Mouse (Mus musculus) hindbrain, embryonic 12.5 days (tissue): ENCODE results near the gene Hsf4. TPM values are rescaled to one million over a fixed set of nuclear protein-coding genes. Genes with fewer than 3 reads are reported as not detected.
"Not testable (repeated sequence)": the region's sequence is repeated elsewhere in the genome, so short reads cannot be mapped to it uniquely, and the experiment has no call there.

Experiments
- ATAC-seq: fragments of 200-750 bp; cut with Nextera tagmentation; 2 replicates; pipeline ENCODE4 v1.8.0; 2017; ENCODE audit warnings: moderate TSS enrichment; ENCODE audit not compliant: low FRiP score
- H3K27ac ChIP-seq: fragments of 300-500 bp; sonication (generic); 2 replicates; pipeline ENCODE4 v1.5.1; 2016; ENCODE audit warnings: mild to moderate bottlenecking
- H3K27me3 ChIP-seq: fragments of 300-500 bp; sonication (generic); 2 replicates; pipeline ENCODE4 v1.6.1; 2016; ENCODE audit warnings: mild to moderate bottlenecking
- H3K36me3 ChIP-seq: fragments of 300-500 bp; sonication (generic); 2 replicates; pipeline ENCODE4 v1.6.1; 2016; ENCODE audit warnings: mild to moderate bottlenecking
- H3K4me1 ChIP-seq: fragments of 300-500 bp; sonication (generic); 2 replicates; pipeline ENCODE4 v1.6.1; 2016
- H3K4me2 ChIP-seq: fragments of 300-500 bp; sonication (generic); replicated peaks from 2 replicates; pipeline ENCODE4 v1.6.1; 2016; ENCODE audit warnings: mild to moderate bottlenecking
- H3K4me3 ChIP-seq: fragments of 300-500 bp; sonication (generic); 2 replicates; pipeline ENCODE4 v1.5.1; 2016; ENCODE audit warnings: mild to moderate bottlenecking
- H3K9ac ChIP-seq: fragments of 300-500 bp; sonication (generic); 2 replicates; pipeline ENCODE4 v1.6.1; 2016; ENCODE audit warnings: mild to moderate bottlenecking, moderate library complexity
- H3K9me3 ChIP-seq: fragments of 300-500 bp; sonication (generic); replicated peaks from 2 replicates; pipeline ENCODE4 v1.6.1; 2016; ENCODE audit warnings: mild to moderate bottlenecking
- WGBS: fragments of 180-500 bp; shearing (Covaris S2); methylation state at CpG from one replicate; pipeline ENCODE4 v1.1.7; 2016; 5-methylcytosine and 5-hydroxymethylcytosine counted together
- polyA plus RNA-seq: library from polyadenylated mRNA; unstranded; fragments of >200 nt; fragmentation: Nextera tagmentation; extraction: Ambion mirVana; gene quantifications from 2 replicates; pipeline ENCODE4 v1.2.1, GENCODE M21; 2016

Hsf4 gene
- polyA plus RNA-seq, result 0.23 TPM in 1 of 2 replicates, not detected in the other

DNA sequence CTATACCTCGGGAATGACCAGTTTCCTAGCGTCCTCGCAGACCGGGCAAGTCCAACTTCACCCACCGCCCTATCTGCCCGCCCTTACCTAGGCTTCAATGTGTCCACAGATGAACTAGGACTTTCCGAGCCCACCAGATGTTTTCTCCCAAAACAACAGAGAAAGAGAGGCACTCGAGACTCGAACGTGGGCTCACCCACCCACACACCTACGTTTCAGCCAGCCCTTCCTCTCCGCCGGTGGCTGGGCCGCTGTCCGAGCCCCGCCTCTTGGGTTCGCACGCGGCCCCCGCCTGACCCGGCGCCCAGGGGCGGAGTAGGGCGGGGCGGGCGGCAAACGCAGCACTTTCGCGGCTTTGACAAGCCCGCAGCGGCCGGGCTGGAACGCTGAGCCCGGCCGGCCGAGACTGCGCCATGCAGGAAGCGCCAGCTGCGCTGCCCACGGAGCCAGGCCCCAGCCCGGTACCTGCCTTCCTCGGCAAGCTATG, at the start of gene Hsf4:
Gene Hsf4, plus strand, starts transcription at position 341 of the 487 bp plus-strand sequence.
- Histone ChIP-seq H3K4me2 (peak within 1 kb of the TSS; percentile 81), H3K27me3 (peaks cover 99% of the 10 kb centered on the region), H3K27ac (no peak within 1 kb of the TSS), H3K9ac (peak within 1 kb of the TSS; percentile 25), H3K9me3 (no peaks in the 10 kb centered on the region; the same call in 1 of the 2 replicates), H3K36me3 (no peaks in the 10 kb centered on the region), H3K4me3 (peak within 1 kb of the TSS; percentile 47), H3K4me1 (peaks cover 30% of the 10 kb centered on the region)
- WGBS, result under 1% methylated on average over 42 of the region's 42 CpGs
- 0 out of 2 replicates have a peak, but pooled peaks have one; percentile 4 for ATAC-seq

DNA sequence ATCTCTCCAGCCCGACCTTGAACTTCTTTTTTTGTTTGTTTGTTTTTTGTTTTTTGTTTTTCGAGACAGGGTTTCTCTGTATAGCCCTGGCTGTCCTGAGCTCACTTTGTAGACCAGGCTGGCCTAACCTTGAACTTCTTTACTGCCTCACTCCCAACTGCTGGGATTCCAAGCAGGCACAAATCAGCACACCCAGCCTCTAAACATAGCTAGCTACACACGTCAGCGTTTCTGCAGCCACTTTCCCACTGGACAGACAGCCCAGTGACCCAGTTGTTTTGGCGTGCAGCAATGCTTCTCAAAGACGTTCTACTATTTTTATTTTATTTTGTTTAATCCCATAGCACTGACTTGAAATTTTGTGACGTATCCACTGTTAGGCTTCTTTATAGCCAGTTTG, 45.8 kb upstream of the Hsf4 start:
- WGBS, result 84% methylated on average over 7 of the region's 7 CpGs
- no peaks in the 10 kb centered on the region for H3K9me3 ChIP-seq
- no peaks in the 10 kb centered on the region for H3K36me3 ChIP-seq
- no peak overlapping the region for H3K9ac ChIP-seq
- H3K27me3 ChIP-seq, result no peaks in the 10 kb centered on the region
- H3K4me3 ChIP-seq, result no peak overlapping the region
- H3K27ac ChIP-seq, result no peak overlapping the region
- no peak for ATAC-seq
- H3K4me1 ChIP-seq, result peaks cover 17% of the 10 kb centered on the region
- H3K4me2 ChIP-seq, result no peak overlapping the region

DNA sequence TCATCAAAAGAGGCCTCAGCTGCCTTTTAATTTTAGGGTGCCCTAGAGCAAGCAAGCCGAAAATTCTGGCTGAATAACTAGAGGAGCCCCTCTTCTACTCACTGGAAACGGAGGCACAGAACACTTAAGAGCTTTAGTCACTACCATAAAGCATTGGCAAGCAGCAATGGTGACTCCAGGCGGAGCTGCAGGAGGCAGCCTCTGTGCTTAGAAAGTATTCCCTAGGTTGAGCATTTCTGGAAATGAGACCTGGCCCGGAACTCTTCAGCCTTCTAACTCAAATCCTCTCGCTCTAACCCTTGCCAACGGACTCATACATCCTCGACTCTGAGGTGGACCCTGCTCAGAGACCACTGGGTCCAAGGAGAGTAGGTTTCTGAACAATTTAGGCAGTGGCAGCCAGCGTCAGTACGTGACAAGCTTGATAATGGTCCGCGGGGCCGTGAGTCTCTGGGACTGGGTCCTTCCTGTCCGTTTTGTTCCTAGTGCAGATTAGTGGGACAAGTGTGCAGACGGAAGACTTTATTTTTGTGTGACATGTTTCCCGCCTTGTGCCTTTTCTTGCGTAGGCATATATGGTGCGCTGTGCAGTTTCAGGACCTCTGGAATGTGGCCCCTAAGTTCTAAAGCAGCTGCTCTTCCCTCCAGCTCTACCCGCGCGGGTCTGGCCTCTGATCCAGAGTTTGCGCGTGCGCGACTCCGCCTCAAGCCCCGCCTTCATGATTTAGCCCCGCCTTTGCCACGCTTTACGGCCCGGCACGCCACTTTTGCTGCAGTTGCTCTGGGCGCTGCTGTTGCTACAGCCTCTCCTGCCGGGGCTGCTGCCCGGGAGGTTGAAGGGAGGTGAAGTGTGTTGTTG, 45.0 kb upstream of the Hsf4 start, which contains the start of gene D230025D16Rik:
Gene D230025D16Rik, plus strand, starts transcription at position 733 of the 859 bp plus-strand sequence.
- Histone ChIP-seq H3K27ac (peak within 1 kb of the TSS; percentile 64), H3K4me2 (peak within 1 kb of the TSS; percentile 74), H3K4me1 (peaks cover 17% of the 10 kb centered on the region), H3K36me3 (no peaks in the 10 kb centered on the region), H3K27me3 (no peaks in the 10 kb centered on the region), H3K4me3 (peak within 1 kb of the TSS; percentile 90), H3K9me3 (no peaks in the 10 kb centered on the region), H3K9ac (peak within 1 kb of the TSS; percentile 89)
- ATAC-seq, result peak; percentile 96
- WGBS, result 3% methylated on average over 34 of the region's 34 CpGs

DNA sequence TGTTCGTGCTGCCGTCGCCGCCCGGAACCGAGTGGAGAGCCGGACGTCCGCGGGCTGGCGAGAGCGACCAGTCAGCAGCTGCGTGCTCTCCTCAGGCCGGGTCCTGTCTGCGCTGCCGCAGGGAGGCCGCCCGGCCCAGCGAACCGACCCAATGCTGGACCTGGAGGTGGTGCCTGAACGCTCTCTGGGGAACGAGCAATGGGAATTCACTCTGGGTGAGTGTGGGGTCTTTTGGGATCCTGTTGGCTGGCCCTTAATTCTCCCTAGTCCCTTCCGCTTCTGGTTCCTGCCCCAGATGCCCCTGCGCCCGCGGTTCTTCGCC, 44.4 kb upstream of the Hsf4 start:
- H3K9me3 ChIP-seq, result no peaks in the 10 kb centered on the region
- ATAC-seq, result no peak
- WGBS, result under 1% methylated on average over 26 of the region's 27 CpGs
- H3K27ac ChIP-seq, result peak overlapping the region; percentile 64
- no peaks in the 10 kb centered on the region for H3K27me3 ChIP-seq
- peak overlapping the region; percentile 74 for H3K4me2 ChIP-seq
- no peaks in the 10 kb centered on the region for H3K36me3 ChIP-seq
- peak overlapping the region; percentile 89 for H3K9ac ChIP-seq
- H3K4me3 ChIP-seq, result peak overlapping the region; percentile 90
- H3K4me1 ChIP-seq, result peaks cover 17% of the 10 kb centered on the region

DNA sequence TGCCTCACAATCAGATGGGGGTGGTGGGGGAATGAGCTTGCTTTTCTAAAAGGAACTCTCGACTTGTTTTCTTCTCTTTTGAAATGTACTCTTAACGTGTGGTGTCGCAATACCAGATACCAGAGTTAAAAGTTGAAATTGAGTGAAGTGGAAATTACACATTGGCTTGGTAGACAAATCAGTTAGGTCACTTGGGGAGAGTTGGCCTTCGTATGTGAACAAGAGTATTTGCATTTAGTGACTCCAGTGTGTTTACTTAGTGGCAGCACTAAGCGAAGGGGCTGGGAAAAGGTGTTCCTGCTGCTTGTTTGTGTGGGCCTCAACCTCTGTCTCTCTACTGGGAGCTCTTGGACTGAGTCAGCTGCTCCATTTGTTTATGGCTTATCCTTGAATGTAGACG, 43.7 kb upstream of the Hsf4 start:
- Histone ChIP-seq H3K36me3 (no peaks in the 10 kb centered on the region), H3K4me3 (peak overlapping the region; percentile 90), H3K4me2 (peak overlapping the region; percentile 74), H3K27me3 (no peaks in the 10 kb centered on the region), H3K4me1 (peaks cover 17% of the 10 kb centered on the region), H3K9me3 (no peaks in the 10 kb centered on the region), H3K9ac (peak overlapping the region; percentile 89), H3K27ac (no peak overlapping the region)
- 31% methylated on average over 6 of the region's 6 CpGs for WGBS
- no peak for ATAC-seq

DNA sequence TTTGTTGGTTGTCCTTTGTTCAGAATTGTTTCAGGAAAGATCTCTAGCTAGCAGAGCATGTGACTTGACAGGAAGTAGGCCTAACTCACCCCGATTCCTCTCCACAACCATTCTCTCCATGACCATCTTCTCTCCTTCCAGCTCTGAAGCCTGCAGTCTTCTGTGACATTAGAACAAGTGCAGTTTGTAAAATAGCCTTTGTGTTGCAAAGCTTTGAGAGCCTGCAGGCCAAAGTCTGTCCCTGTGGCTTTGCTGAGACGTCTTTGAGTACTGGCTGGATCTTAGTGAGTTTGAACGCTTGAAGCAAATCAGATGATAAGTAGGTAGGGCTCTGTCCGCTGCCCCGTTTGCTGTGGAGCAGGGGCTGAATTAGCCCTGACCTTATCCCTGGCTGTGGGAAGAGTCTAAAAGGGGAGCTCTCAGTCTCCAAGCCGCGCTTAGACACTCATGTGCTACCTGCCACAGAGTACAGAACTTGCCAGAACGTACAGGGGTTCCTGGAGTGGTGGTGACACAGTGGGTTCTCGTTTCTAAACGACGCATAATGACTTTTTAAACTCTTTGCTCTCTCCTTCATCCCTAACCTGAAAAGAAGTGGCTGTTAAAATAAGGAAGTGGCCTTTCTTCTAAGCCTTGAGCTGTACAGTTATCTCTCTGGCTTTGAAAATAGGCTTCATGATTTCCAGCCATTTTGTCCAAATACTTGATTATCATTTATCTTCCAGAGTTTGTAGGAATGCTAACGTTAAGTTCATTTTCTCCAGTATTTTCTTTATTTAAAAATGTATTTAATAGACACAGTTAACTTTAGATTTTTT, 37.9 kb upstream of the Hsf4 start:
- H3K27ac ChIP-seq, result no peak overlapping the region
- no peaks in the 10 kb centered on the region for H3K27me3 ChIP-seq
- no peak overlapping the region for H3K9ac ChIP-seq
- H3K9me3 ChIP-seq, result no peaks in the 10 kb centered on the region
- peaks cover 16% of the 10 kb centered on the region for H3K36me3 ChIP-seq
- 89% methylated on average over 12 of the region's 12 CpGs for WGBS
- no peak for ATAC-seq
- H3K4me2 ChIP-seq, result no peak overlapping the region
- H3K4me1 ChIP-seq, result no peaks in the 10 kb centered on the region
- H3K4me3 ChIP-seq, result no peak overlapping the region

DNA sequence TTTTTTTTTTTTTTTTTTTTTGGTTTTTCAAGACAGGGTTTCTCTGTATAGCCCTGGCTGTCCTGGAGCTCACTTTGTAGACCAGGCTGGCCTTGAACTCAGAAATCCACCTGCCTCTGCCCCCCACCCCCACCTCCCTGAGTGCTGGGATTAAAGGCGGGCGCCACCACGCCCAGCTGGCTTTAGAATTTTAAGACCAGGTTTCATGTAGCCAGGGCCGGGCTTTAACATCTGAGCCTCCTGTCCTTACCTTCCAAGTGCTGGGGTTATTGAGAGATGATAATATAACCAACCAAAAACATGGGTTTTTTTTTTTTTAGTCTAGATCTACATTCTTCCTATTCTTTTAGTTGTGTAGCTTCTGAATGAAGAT, 37.3 kb upstream of the Hsf4 start:
- H3K4me1 ChIP-seq, H3K4me3 ChIP-seq, H3K9ac ChIP-seq, ATAC-seq, H3K27me3 ChIP-seq, H3K9me3 ChIP-seq, H3K27ac ChIP-seq, H3K4me2 ChIP-seq: not testable (repeated sequence)
- 97% methylated on average over 4 of the region's 4 CpGs for WGBS
- H3K36me3 ChIP-seq, result peaks cover 16% of the 10 kb centered on the region

DNA sequence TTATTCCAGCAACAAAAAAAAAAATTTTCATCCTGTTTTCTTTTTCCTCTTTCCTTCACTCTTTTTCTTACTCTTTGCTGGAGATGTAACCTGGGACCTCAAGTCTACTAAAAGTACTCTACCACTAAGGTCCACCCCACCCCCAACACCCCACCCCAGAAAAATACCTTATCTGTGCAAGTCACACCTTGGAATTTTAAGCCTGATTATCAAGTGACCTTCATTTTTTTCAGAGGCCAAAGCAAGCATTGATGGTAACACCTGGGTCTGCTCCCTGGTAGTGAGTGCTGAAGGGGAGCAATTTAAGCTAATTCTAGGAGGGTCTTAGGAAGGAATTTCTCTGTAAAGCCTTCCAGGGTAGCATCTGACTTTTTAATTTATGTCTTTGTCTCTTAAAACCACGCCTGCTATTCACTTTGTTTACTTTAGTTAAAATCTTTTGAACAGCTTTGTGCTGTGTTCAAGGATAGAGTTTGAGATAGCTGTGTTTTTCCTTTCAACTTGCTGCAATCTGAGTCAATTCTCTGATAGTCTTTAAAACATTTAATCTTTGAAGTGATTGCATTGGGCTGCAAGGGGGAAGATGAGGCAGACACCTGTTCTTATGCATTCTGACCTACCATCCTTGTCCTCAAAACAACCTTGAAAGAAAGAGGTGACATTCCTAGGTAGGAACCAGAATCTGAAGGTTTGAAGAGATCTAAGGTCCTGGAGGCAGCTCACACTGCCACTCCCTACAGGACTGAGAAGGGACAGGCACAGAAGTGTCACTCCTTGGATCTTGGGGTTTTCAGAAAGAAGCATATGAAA, 36.3 kb upstream of the Hsf4 start:
- ATAC-seq, result no peak
- H3K4me1 ChIP-seq, result no peaks in the 10 kb centered on the region
- no peak overlapping the region for H3K27ac ChIP-seq
- H3K9me3 ChIP-seq, result no peaks in the 10 kb centered on the region
- no peaks in the 10 kb centered on the region for H3K27me3 ChIP-seq
- H3K9ac ChIP-seq, result no peak overlapping the region
- H3K4me3 ChIP-seq, result no peak overlapping the region
- 78% methylated on average over 1 of the region's 1 CpGs for WGBS
- H3K4me2 ChIP-seq, result no peak overlapping the region
- H3K36me3 ChIP-seq, result peaks cover 16% of the 10 kb centered on the region

DNA sequence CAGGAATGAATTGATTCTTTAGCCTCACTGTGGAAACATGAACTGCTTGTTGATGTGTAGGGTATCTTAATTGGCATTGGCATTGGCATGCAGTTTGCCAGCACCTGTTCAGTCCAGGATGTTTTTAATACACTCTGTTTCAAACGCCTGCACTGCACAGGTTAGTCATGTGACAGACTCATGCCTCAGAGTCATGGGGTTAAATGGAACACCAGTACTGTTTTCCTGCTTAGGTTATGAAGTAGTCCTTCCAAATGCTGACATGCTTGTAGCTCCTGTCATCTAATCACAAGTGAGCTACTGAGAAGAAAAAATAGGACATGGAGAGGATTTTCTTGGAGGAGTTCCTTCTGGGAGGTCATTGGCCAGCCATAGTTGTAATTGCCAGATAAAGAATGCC, 34.4 kb upstream of the Hsf4 start:
- Histone ChIP-seq H3K36me3 (peaks cover 26% of the 10 kb centered on the region), H3K9ac (no peak overlapping the region), H3K27ac (no peak overlapping the region), H3K27me3 (no peaks in the 10 kb centered on the region), H3K4me1 (no peaks in the 10 kb centered on the region), H3K4me3 (no peak overlapping the region), H3K4me2 (no peak overlapping the region), H3K9me3 (no peaks in the 10 kb centered on the region)
- WGBS, result 91% methylated on average over 1 of the region's 1 CpGs
- ATAC-seq, result no peak

DNA sequence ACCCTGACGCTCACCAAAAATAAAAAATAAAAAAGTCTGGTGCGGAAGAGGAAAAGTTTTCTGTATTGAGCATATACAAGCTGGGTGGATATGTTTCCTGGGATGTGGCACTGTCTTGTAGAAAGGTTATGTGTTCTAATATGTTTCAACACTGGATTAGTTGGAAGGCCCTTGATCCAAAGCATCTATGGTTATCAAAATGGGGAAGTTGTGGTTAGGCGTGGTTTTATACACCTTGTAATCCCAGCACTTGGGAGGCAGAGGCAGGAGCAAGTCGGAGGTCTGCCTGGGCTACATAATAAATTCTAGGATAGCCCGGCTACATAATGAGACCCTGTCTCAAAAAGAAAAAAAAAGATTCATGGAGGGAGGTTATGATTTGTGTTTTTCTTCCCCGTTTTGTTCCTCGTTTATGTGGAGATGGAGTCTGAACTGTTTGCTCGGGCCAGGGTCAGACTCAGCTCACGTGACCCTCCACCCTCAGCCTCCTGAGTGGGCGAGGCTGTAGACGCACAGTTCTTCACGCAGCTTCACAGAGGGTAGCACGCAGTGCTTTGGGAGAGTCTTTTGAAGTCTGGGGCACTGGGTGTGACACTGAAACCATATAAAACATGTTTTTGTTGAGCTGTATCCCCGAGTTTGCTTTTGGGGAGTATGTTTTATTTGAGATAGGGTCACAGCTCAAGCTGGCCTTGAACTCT, 32.0 kb upstream of the Hsf4 start:
- H3K9me3 ChIP-seq, result no peaks in the 10 kb centered on the region
- no peaks in the 10 kb centered on the region for H3K4me1 ChIP-seq
- no peak for ATAC-seq
- H3K4me2 ChIP-seq, result no peak overlapping the region
- 92% methylated on average over 14 of the region's 14 CpGs for WGBS
- peaks cover 41% of the 10 kb centered on the region for H3K36me3 ChIP-seq
- no peak overlapping the region for H3K4me3 ChIP-seq
- H3K9ac ChIP-seq, result no peak overlapping the region
- H3K27me3 ChIP-seq, result no peaks in the 10 kb centered on the region
- no peak overlapping the region for H3K27ac ChIP-seq

DNA sequence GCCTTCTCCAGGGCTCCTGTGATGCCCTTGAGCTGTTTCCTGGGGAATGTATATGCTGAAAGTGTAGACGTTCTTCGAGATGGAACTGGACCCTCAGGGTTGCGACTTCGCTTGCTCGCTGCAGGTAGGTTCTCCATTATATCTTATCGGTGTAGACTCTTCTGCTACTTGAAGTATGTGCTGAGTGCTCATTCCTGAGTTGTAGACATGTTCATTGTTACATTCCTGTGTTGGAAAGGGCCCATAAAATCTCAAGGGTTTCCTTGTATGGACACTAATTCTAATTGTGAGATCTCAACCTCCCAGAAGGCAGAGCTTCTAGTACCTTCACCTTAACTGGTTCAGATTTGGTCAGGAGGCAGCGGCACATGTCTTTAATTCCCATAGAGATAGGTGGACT, 28.6 kb upstream of the Hsf4 start:
- no peak overlapping the region for H3K4me3 ChIP-seq
- H3K27ac ChIP-seq, result no peak overlapping the region
- no peaks in the 10 kb centered on the region for H3K9me3 ChIP-seq
- no peaks in the 10 kb centered on the region for H3K27me3 ChIP-seq
- no peaks in the 10 kb centered on the region for H3K4me1 ChIP-seq
- no peak overlapping the region for H3K9ac ChIP-seq
- ATAC-seq, result no peak
- H3K36me3 ChIP-seq, result peaks cover 39% of the 10 kb centered on the region
- H3K4me2 ChIP-seq, result no peak overlapping the region
- 97% methylated on average over 7 of the region's 7 CpGs for WGBS
